Mouse (Mus musculus) heart, embryonic 13.5 days (tissue): ENCODE results near the gene Tfap2c. TPM values are rescaled to one million over a fixed set of nuclear protein-coding genes. Genes with fewer than 3 reads are reported as not detected.

Source experiments
- ATAC-seq: fragments of 200-750 bp; cut with Nextera tagmentation; 2 replicates; pipeline ENCODE4 v1.8.0; 2017; ENCODE audit warnings: moderate TSS enrichment; ENCODE audit not compliant: insufficient number of reproducible peaks, low FRiP score, low TSS enrichment; ENCODE audit errors: extremely low read depth
- H3K27ac ChIP-seq: fragments of 300-500 bp; sonication (generic); replicated peaks from 2 replicates; pipeline ENCODE4 v1.5.1; 2015; ENCODE audit warnings: moderate library complexity, mild to moderate bottlenecking, inconsistent platforms
- H3K27me3 ChIP-seq: fragments of 300-500 bp; sonication (generic); replicated peaks from 2 replicates; pipeline ENCODE4 v1.6.1; 2015; ENCODE audit warnings: mild to moderate bottlenecking, inconsistent platforms
- H3K36me3 ChIP-seq: fragments of 300-500 bp; sonication (generic); 2 replicates; pipeline ENCODE4 v1.6.1; 2015; ENCODE audit warnings: mild to moderate bottlenecking, inconsistent platforms
- H3K4me1 ChIP-seq: fragments of 300-500 bp; sonication (generic); 2 replicates; pipeline ENCODE4 v1.6.1; 2015; ENCODE audit warnings: inconsistent platforms
- H3K4me2 ChIP-seq: fragments of 300-500 bp; sonication (generic); 2 replicates; pipeline ENCODE4 v1.6.1; 2015; ENCODE audit warnings: inconsistent platforms, mild to moderate bottlenecking, moderate library complexity
- H3K4me3 ChIP-seq: fragments of 300-500 bp; sonication (generic); 2 replicates; pipeline ENCODE4 v1.5.1; 2015; ENCODE audit warnings: moderate library complexity, mild to moderate bottlenecking, inconsistent platforms
- H3K9ac ChIP-seq: fragments of 300-500 bp; sonication (generic); 2 replicates; pipeline ENCODE4 v1.6.1; 2015; ENCODE audit warnings: inconsistent platforms, mild to moderate bottlenecking, moderate library complexity
- H3K9me3 ChIP-seq: fragments of 300-500 bp; sonication (generic); 2 replicates; pipeline ENCODE4 v1.6.1; 2016; ENCODE audit warnings: inconsistent platforms
- WGBS: fragments of 180-500 bp; shearing (Covaris S2); methylation state at CpG from one replicate; pipeline ENCODE4 v1.1.7; 2015; ENCODE audit warnings: mixed read lengths; 5-methylcytosine and 5-hydroxymethylcytosine counted together
- polyA plus RNA-seq: library from polyadenylated mRNA; unstranded; fragments of >200 nt; fragmentation: Nextera tagmentation; extraction: Ambion mirVana; gene quantifications from 2 replicates; pipeline ENCODE4 v1.2.1, GENCODE M21; 2015

The Tfap2c gene
- polyA plus RNA-seq, 1 experiment from 2014 or later, result 0.05 TPM

DNA sequence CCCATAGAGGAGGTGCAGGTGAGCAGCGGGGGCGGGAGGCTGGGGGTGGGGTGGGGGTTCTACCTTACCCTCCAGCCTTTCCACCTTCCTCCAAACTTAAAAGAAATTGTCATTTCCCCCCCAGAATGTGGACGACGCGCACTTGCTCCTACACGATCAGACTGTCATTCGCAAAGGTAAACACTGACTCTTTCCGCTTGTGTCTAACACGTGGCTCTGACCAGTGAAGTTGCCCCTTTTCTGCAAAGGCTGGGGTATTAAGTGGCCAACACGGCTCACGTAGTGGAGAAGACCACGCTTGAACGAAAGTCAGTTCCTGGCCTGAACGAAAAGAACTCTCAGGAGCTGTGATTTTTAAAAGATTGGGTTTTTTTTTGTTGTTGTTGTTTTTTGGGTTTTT lies 2.5 kb downstream of the Tfap2c start:
- peak overlapping the region; percentile 46; the same call in 1 of the 2 replicates for H3K4me3 ChIP-seq
- peak overlapping the region; percentile 70; the same call in 1 of the 2 replicates for H3K4me2 ChIP-seq
- no peaks in the 10 kb centered on the region for H3K36me3 ChIP-seq
- H3K27ac ChIP-seq, result no peak overlapping the region
- no peak overlapping the region for H3K9ac ChIP-seq
- peaks cover 96% of the 10 kb centered on the region for H3K27me3 ChIP-seq
- no peaks in the 10 kb centered on the region for H3K9me3 ChIP-seq
- WGBS, result 5% methylated on average over 14 of the region's 14 CpGs
- H3K4me1 ChIP-seq, result peaks cover 45% of the 10 kb centered on the region
- no peak for ATAC-seq

DNA sequence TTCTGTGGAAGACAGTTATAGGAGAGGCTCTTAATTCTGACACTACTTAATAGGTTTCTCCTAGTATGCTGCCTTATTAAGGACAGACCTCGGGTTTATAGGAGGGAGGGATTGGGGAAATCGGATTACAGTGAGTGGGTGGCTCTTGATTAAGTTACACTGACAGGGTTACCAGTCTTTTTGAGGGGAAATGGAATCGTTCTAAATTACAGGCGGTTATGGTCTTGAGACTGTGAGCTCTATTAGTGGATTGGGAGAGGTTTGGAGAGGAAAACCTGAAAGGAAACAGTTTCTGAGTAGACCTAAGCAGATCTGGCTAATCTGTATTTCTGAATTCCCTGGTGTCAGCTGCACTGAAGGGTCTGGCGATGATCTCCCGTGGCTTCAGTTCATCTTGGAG lies 3.3 kb downstream of the Tfap2c start:
- peaks cover 95% of the 10 kb centered on the region for H3K27me3 ChIP-seq
- no peak overlapping the region for H3K27ac ChIP-seq
- WGBS, result 7% methylated on average over 6 of the region's 6 CpGs
- no peak overlapping the region for H3K9ac ChIP-seq
- no peaks in the 10 kb centered on the region for H3K9me3 ChIP-seq
- no peak overlapping the region for H3K4me2 ChIP-seq
- ATAC-seq, result no peak
- no peaks in the 10 kb centered on the region for H3K36me3 ChIP-seq
- H3K4me1 ChIP-seq, result peaks cover 39% of the 10 kb centered on the region
- H3K4me3 ChIP-seq, result no peak overlapping the region

DNA sequence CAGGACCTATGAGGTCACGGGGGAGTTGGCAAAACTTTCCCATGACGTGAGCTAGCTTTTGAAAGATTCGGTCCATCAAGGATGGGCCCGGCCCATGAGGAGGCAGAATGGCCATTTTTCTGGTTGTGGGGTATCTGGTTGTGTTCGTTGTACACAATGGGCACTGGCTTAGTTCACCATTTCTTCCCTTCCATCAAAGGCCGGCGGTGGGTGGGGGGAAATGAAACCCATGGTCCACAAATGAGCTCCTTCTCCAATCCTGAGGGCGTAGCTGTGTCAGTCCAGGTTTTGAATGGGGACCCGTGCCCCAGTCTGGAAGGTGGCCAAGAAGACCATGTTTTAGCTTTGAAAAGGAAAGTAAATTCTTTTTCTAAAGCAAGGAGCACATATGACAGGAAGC lies 4.8 kb downstream of the Tfap2c start:
- 72% methylated on average over 9 of the region's 9 CpGs for WGBS
- H3K9ac ChIP-seq, result no peak overlapping the region
- no peak overlapping the region for H3K4me3 ChIP-seq
- H3K36me3 ChIP-seq, result no peaks in the 10 kb centered on the region
- ATAC-seq, result no peak
- peaks cover 92% of the 10 kb centered on the region for H3K27me3 ChIP-seq
- H3K27ac ChIP-seq, result no peak overlapping the region
- peaks cover 26% of the 10 kb centered on the region for H3K4me1 ChIP-seq
- no peaks in the 10 kb centered on the region for H3K9me3 ChIP-seq
- no peak overlapping the region for H3K4me2 ChIP-seq

DNA sequence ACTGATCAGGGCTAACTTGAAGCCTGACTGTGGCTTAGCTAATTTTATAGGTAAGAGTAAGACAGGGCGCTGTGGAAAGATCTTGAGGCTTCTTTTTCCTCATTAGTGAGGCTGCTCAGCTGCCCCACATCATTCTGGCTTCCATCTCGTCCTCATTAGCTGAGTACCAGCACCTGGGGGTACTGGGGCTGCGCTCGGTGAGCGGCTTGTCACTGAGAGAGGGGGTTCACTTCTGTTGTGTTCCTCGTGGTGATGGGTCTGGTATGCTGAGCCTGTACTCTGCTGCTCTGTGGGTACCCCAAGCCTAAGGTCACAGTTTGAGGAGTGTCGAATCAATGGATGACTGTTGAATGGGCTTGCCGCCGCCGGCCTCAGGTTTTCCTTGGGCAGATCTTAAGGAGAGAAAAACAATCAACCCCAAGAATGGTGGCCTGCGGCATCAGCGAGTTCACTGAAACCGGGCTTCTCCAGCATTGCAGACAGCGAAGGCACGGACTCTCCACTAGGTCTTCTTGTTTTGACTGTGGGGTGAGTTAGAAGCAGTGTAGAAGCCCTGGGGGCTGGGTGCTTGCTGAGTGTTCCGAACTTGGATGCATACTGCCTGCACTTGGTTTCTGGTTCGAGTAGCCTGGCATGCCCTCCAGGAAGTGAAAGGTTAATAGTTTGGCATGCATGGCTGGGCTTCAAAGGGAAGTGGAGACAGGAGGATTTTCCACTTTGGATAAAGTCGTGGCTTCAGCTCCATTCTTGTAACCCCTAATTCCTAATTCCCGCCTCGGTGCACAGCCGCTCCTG lies 9.5 kb downstream of the Tfap2c start:
- no peak for ATAC-seq

DNA sequence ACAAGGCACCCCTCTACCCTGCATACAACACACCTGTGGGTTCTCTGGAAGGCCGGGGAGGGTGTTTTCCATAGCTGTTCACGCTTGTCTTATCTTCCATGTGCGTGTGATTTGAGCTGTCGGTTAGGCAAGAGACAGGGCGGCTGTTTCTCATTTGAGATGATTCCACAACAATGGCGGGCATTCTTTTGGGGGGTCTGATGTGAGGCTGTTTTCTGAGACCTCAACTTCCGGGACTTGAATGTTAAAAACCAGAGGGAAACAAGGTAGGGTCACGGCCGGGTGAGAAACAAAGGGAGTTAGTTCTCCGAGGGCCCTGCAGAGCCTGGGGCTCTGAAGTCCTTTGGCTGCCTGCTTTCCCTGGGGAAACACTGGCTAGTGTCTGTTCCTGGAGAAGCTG lies 11.6 kb downstream of the Tfap2c start:
- Histone ChIP-seq H3K27ac (no peak overlapping the region), H3K9ac (no peak overlapping the region), H3K27me3 (peaks cover 60% of the 10 kb centered on the region), H3K4me3 (no peak overlapping the region), H3K4me1 (peaks cover 6% of the 10 kb centered on the region; the same call in 1 of the 2 replicates), H3K9me3 (no peaks in the 10 kb centered on the region), H3K4me2 (no peak overlapping the region), H3K36me3 (no peaks in the 10 kb centered on the region)
- no peak for ATAC-seq
- WGBS, result 30% methylated on average over 10 of the region's 10 CpGs

More for the DNA sequence above, 9.5 kb downstream of the Tfap2c start:
- Histone ChIP-seq H3K9me3 (no peaks in the 10 kb centered on the region), H3K4me3 (no peak overlapping the region), H3K9ac (no peak overlapping the region), H3K27me3 (peaks cover 77% of the 10 kb centered on the region), H3K4me1 (peaks cover 6% of the 10 kb centered on the region; the same call in 1 of the 2 replicates), H3K36me3 (no peaks in the 10 kb centered on the region), H3K27ac (no peak overlapping the region), H3K4me2 (no peak overlapping the region)
- 50% methylated on average over 21 of the region's 21 CpGs for WGBS

DNA sequence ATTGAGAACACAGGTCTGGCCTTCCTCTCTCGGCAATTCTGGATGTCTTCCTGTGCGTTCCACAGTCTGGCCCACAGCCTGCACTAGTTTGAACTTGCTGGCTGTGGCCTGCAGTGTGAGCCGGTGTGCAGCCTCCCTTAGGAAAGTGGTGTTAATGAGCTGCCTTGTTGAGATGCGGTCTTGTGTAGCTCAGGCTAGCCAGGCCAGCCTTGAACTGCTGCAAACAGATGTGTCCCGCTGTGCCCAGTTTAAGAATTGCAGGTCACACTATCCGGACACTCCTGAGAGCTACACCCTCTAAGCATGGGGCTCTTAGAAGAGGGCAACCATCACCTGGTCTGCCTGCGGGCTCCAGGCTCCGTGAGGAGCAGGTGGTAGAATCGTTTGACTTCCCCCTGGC lies 18.4 kb downstream of the Tfap2c start:
- H3K4me1 ChIP-seq, result peaks cover under 1% of the 10 kb centered on the region; the same call in 1 of the 2 replicates
- H3K36me3 ChIP-seq, result no peaks in the 10 kb centered on the region
- H3K4me3 ChIP-seq, result no peak overlapping the region
- 0 out of 2 replicates have a peak, but pooled peaks cover 3% of the 10 kb centered on the region for H3K27me3 ChIP-seq
- no peak for ATAC-seq
- H3K9me3 ChIP-seq, result no peaks in the 10 kb centered on the region
- WGBS, result 78% methylated on average over 9 of the region's 9 CpGs
- H3K27ac ChIP-seq, result no peak overlapping the region
- H3K4me2 ChIP-seq, result no peak overlapping the region
- no peak overlapping the region for H3K9ac ChIP-seq

DNA sequence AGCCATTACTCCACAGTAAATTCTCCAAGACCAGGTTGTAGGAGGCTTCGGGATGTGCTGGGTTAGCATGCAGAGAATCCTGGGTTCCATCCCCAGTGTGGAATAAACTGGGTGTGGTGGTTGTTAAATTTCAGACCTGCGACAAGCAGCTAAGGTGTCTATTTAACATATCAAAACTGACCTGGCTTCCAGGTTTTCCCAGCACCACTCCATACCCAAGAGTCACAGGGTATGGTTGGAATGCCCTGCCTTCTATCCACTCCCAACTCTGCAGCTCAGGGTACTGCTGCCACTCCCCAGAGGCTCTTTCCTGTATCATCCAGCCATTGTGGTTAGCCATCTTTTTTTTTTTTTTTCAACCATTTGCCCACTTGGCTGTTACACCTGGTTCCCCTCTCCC lies 19.1 kb downstream of the Tfap2c start:
- 65% methylated on average over 2 of the region's 2 CpGs for WGBS
- H3K27me3 ChIP-seq, result 0 out of 2 replicates have a peak, but pooled peaks cover 7% of the 10 kb centered on the region
- no peaks in the 10 kb centered on the region for H3K9me3 ChIP-seq
- no peak for ATAC-seq
- H3K4me2 ChIP-seq, result no peak overlapping the region
- H3K4me1 ChIP-seq, result no peaks in the 10 kb centered on the region
- H3K36me3 ChIP-seq, result no peaks in the 10 kb centered on the region
- no peak overlapping the region for H3K27ac ChIP-seq
- no peak overlapping the region for H3K4me3 ChIP-seq
- H3K9ac ChIP-seq, result no peak overlapping the region

DNA sequence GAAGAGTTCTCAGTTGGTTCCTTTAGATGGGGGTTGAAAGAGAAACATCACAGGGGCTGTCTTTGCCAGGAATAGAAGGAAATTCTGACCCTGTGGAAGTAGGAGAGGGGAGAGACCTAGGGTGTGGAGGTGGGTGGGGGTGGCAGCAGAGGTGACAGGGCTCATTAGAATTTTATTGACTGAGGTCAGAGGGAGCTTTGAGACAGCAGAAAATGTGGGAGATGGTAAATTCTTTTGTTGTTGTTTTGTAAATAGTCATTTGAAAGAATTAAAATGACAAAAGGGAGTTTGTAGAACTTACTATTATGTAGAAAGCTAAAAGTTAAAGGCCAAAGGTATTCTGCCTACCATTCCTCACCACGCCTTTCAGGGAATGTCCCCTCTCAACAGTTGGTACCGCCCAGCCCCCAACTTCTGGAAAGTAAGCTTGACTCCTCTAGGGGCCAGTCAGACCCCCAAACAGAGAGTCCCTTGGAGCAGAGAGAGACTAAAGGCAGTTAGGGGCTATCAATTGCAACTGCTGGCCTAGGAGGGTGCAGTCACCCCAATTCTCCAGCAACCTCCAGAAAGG lies 27.9 kb downstream of the Tfap2c start:
- Histone ChIP-seq H3K9me3 (no peaks in the 10 kb centered on the region), H3K9ac (no peak overlapping the region), H3K4me1 (peaks cover 9% of the 10 kb centered on the region), H3K36me3 (no peaks in the 10 kb centered on the region), H3K27ac (no peak overlapping the region), H3K4me2 (no peak overlapping the region), H3K27me3 (0 out of 2 replicates have a peak, but pooled peaks cover 4% of the 10 kb centered on the region), H3K4me3 (no peak overlapping the region)
- ATAC-seq, result no peak
- 52% methylated on average over 2 of the region's 2 CpGs for WGBS

DNA sequence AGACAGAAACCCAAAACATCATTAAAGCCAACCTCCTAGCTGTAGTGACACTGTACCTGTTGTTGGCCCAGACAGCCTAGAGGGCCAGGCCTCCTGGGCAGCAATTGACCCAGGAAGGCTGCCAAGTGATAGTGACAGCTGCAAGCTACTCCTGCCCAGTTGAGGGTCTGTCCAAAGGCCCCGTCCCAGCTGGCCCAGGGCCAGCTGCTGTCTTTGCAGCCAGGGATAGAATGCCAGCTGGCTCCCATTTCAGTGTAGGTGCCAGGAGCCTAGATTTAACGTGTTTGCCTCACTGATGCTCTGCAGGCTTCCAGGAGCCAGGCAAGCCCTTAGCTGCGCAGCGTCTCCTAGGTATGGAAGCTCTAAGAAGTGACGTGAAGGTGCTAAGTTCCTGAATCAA lies 29.8 kb downstream of the Tfap2c start:
- H3K36me3 ChIP-seq, result no peaks in the 10 kb centered on the region
- no peak overlapping the region for H3K9ac ChIP-seq
- H3K27me3 ChIP-seq, result 0 out of 2 replicates have a peak, but pooled peaks cover 4% of the 10 kb centered on the region
- no peak overlapping the region for H3K4me3 ChIP-seq
- WGBS, result 44% methylated on average over 5 of the region's 5 CpGs
- no peaks in the 10 kb centered on the region for H3K9me3 ChIP-seq
- H3K4me2 ChIP-seq, result no peak overlapping the region
- H3K27ac ChIP-seq, result no peak overlapping the region
- no peak for ATAC-seq
- peaks cover 9% of the 10 kb centered on the region for H3K4me1 ChIP-seq

DNA sequence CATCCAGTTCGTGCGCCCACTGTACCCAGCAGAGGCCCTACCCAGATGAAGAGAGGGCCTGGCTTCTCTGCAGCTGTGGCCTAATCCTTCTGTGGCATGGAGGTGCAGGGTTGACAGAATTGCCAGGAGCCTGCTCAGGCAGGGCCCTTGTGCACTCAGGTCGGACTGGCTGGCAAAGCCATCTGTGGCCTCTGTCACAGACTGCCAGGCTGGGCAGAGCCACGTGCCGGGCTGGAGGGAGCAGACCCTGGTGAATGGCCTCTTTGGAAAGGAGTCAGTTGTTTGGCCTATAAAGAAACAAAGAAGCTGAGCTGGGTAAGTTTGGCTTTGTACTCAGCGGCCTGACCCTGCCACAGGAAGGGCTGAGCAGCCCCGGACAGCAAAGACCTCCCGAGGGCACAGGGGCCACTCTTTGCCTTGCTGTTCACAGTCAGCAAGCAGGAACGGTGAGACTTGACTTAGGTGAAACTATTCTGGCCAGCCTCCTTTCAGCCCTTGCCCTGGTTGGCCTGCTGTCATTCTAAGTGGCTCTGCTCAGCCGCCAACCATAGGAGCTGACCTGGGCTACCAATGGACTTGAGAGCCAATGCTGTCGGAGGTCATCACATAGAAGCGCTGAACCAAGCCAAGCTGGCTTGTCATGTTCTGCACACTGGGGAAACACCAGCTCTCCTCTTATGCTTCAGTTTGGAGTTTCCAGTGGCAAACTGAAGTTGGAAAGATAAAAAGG lies 31.3 kb downstream of the Tfap2c start:
- H3K4me3 ChIP-seq, result no peak overlapping the region
- no peaks in the 10 kb centered on the region for H3K9me3 ChIP-seq
- no peaks in the 10 kb centered on the region for H3K36me3 ChIP-seq
- H3K4me2 ChIP-seq, result no peak overlapping the region
- H3K9ac ChIP-seq, result no peak overlapping the region
- peaks cover 9% of the 10 kb centered on the region for H3K4me1 ChIP-seq
- no peak for ATAC-seq
- 0 out of 2 replicates have a peak, but pooled peaks cover 4% of the 10 kb centered on the region for H3K27me3 ChIP-seq
- WGBS, result 75% methylated on average over 12 of the region's 12 CpGs
- H3K27ac ChIP-seq, result no peak overlapping the region

DNA sequence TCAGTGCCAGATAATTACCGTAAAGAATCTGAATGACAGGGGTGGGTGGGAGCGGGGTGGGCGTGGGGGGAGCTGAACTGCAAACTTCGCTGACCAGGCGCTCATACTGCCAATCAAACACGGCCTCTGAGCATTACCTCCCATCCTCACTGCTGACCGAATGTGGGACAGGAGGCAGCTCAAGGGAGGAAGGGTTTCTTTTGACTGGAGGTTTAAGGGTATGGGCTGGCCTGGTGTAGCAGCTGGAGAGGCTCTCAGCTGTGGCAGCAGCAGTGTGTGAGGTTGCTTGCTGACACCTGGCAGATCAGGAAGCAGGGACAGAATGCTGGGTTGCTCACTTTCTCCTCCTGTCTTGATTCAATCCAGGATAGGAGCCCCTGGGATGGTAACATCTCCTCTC lies 33.9 kb downstream of the Tfap2c start:
- no peak overlapping the region for H3K4me2 ChIP-seq
- no peak overlapping the region for H3K27ac ChIP-seq
- no peak for ATAC-seq
- WGBS, result 35% methylated on average over 7 of the region's 7 CpGs
- peaks cover 9% of the 10 kb centered on the region for H3K4me1 ChIP-seq
- no peaks in the 10 kb centered on the region for H3K36me3 ChIP-seq
- H3K9me3 ChIP-seq, result no peaks in the 10 kb centered on the region
- H3K27me3 ChIP-seq, result 0 out of 2 replicates have a peak, but pooled peaks cover 6% of the 10 kb centered on the region
- no peak overlapping the region for H3K9ac ChIP-seq
- H3K4me3 ChIP-seq, result no peak overlapping the region
